Mouse (Mus musculus) neural tube, embryonic 15.5 days (tissue): ENCODE results near the gene Ghrl. TPM values are rescaled to one million over a fixed set of nuclear protein-coding genes. Genes with fewer than 3 reads are reported as not detected.
A peak's percentile ranks its signal among the peaks of the same experiment; 100 is the strongest.
"Not testable (repeated sequence)": the region's sequence is repeated elsewhere in the genome, so short reads cannot be mapped to it uniquely, and the experiment has no call there.

Experiments used
- ATAC-seq: fragments of 200-750 bp; cut with Nextera tagmentation; 2 replicates; pipeline ENCODE4 v1.8.0; 2017; ENCODE audit warnings: mild to moderate bottlenecking, moderate TSS enrichment, moderate library complexity; ENCODE audit not compliant: low FRiP score
- H3K27ac ChIP-seq: fragments of 300-500 bp; sonication (generic); replicated peaks from 2 replicates; pipeline ENCODE4 v1.5.1; 2015; ENCODE audit warnings: mild to moderate bottlenecking, inconsistent platforms
- H3K27me3 ChIP-seq: fragments of 300-500 bp; sonication (generic); replicated peaks from 2 replicates; pipeline ENCODE4 v1.6.1; 2015; ENCODE audit warnings: inconsistent platforms
- H3K36me3 ChIP-seq: fragments of 300-500 bp; sonication (generic); 2 replicates; pipeline ENCODE4 v1.6.1; 2015; ENCODE audit warnings: inconsistent platforms
- H3K4me1 ChIP-seq: fragments of 300-500 bp; sonication (generic); 2 replicates; pipeline ENCODE4 v1.6.1; 2015; ENCODE audit warnings: inconsistent platforms
- H3K4me2 ChIP-seq: fragments of 300-500 bp; sonication (generic); 2 replicates; pipeline ENCODE4 v1.6.1; 2015; ENCODE audit warnings: inconsistent platforms, mild to moderate bottlenecking, moderate library complexity
- H3K4me3 ChIP-seq: fragments of 300-500 bp; sonication (generic); replicated peaks from 2 replicates; pipeline ENCODE4 v1.5.1; 2015; ENCODE audit warnings: mild to moderate bottlenecking, inconsistent platforms
- H3K9ac ChIP-seq: fragments of 300-500 bp; sonication (generic); replicated peaks from 2 replicates; pipeline ENCODE4 v1.6.1; 2015; ENCODE audit warnings: mild to moderate bottlenecking, inconsistent platforms
- H3K9me3 ChIP-seq: fragments of 300-500 bp; sonication (generic); replicated peaks from 2 replicates; pipeline ENCODE4 v1.6.1; 2016; ENCODE audit warnings: inconsistent platforms
- WGBS: fragments of 180-500 bp; shearing (Covaris S2); methylation state at CpG from one replicate; pipeline ENCODE4 v1.1.7; 2015; ENCODE audit warnings: mixed read lengths; 5-methylcytosine and 5-hydroxymethylcytosine counted together
- polyA plus RNA-seq: library from polyadenylated mRNA; unstranded; fragments of >200 nt; fragmentation: Nextera tagmentation; extraction: Ambion mirVana; gene quantifications from 2 replicates; pipeline ENCODE4 v1.2.1, GENCODE M21; 2015

The Ghrl gene
- polyA plus RNA-seq, 1 experiment from 2014 or later = 1.1 TPM

DNA sequence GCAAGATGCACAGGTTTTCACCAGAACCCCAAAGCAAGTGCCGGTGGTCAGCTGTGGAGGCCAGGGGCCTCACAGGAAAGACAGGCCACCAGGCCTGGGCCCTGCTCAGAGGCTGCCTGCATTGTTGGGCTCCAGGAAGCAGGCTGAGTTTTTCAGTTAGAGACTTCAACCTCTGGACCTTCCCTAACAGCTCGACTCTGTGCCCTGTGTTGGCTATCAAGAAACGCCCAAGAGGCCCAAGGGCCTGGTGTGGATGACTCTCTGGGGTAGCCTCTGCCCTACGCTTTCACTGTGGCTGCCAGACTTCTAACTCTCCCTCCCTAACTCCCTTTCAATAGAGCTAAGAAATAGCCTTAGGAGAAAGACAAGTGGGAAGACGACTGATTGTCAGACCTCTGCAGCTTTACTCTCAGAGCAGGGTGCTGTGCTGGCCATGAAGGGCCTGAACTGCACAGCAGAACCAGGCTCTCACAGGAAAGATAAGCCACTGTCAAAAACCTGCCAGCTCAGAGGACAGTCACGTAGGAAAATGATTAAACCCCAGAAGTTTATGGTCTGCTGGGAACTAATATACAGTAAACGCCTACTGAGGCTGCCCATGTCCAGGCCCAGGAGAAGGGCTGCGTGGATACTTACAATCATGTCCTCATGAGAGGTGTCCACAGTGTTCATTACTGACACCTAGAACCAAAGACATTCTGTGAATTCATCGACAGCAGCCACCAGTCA, 17.8 kb upstream of the Ghrl start:
- no peak overlapping the region for H3K4me3 ChIP-seq
- WGBS = 90% methylated on average over 9 of the region's 9 CpGs
- peaks cover 51% of the 10 kb centered on the region for H3K36me3 ChIP-seq
- no peak overlapping the region for H3K9ac ChIP-seq
- no peak overlapping the region for H3K4me2 ChIP-seq
- no peak for ATAC-seq
- H3K4me1 ChIP-seq = peaks cover 14% of the 10 kb centered on the region
- H3K27ac ChIP-seq = no peak overlapping the region
- H3K27me3 ChIP-seq = no peaks in the 10 kb centered on the region
- H3K9me3 ChIP-seq = no peaks in the 10 kb centered on the region

- peaks cover 97% of the 10 kb centered on the region for H3K36me3 ChIP-seq
- H3K27ac ChIP-seq = no peak overlapping the region
- no peak overlapping the region for H3K4me2 ChIP-seq
- ATAC-seq = no peak
- no peak overlapping the region for H3K9ac ChIP-seq
- no peak overlapping the region for H3K4me3 ChIP-seq
- no peaks in the 10 kb centered on the region for H3K27me3 ChIP-seq
- no peaks in the 10 kb centered on the region for H3K4me1 ChIP-seq
- 92% methylated on average over 3 of the region's 3 CpGs for WGBS
- no peaks in the 10 kb centered on the region for H3K9me3 ChIP-seq
Measured at GRCm38 (mm10) chr6:113731296-113731695, 11.6 kb upstream of the Ghrl start.

GRCm38 (mm10) chr6:113728181-113728580, 8.5 kb upstream of the Ghrl start:
- 88% methylated on average over 7 of the region's 7 CpGs for WGBS
- H3K27ac ChIP-seq = no peak overlapping the region
- no peak overlapping the region for H3K4me2 ChIP-seq
- no peak overlapping the region for H3K9ac ChIP-seq
- no peak for ATAC-seq
- H3K27me3 ChIP-seq = no peaks in the 10 kb centered on the region
- no peak overlapping the region for H3K4me3 ChIP-seq
- peaks cover 84% of the 10 kb centered on the region for H3K36me3 ChIP-seq
- H3K4me1 ChIP-seq = no peaks in the 10 kb centered on the region
- no peaks in the 10 kb centered on the region for H3K9me3 ChIP-seq

GRCm38 (mm10) chr6:113721061-113721460, 1.4 kb upstream of the Ghrl start:
- Histone ChIP-seq H3K9me3 (no peaks in the 10 kb centered on the region), H3K4me1 (no peaks in the 10 kb centered on the region), H3K4me2 (no peak overlapping the region), H3K27ac (no peak overlapping the region), H3K36me3 (peaks cover 67% of the 10 kb centered on the region), H3K27me3 (no peaks in the 10 kb centered on the region), H3K4me3 (no peak overlapping the region), H3K9ac (no peak overlapping the region)
- no peak for ATAC-seq
- WGBS = 96% methylated on average over 4 of the region's 4 CpGs

DNA sequence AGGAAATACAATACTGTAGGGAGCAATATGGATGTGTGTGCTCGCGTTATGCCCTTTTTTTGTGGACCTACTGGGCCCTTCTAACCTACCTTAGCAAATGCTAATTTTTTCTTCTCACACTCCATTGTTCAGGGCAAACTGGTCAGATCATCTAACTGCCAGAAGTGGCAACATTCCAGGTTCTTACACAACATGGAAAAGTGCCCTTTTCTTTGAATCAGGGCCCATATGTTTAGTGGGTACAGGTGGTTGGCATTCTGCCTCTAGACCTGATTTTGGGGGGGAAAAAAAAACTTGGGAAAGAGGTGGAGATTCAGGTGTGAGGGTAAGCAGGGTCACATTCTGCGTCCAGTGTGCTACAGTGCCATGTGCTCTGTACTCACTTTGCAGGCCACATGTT, 2.1 kb downstream of the Ghrl start:
- no peak overlapping the region for H3K4me2 ChIP-seq
- H3K9me3 ChIP-seq = no peaks in the 10 kb centered on the region
- H3K9ac ChIP-seq = no peak overlapping the region
- no peaks in the 10 kb centered on the region for H3K27me3 ChIP-seq
- no peak for ATAC-seq
- H3K27ac ChIP-seq = no peak overlapping the region
- no peak overlapping the region for H3K4me3 ChIP-seq
- WGBS = 89% methylated on average over 3 of the region's 3 CpGs
- H3K4me1 ChIP-seq = no peaks in the 10 kb centered on the region
- peaks cover 84% of the 10 kb centered on the region for H3K36me3 ChIP-seq

GRCm38 (mm10) chr6:113714797-113715196, 4.9 kb downstream of the Ghrl start:
- no peak overlapping the region for H3K4me2 ChIP-seq
- WGBS = 61% methylated on average over 1 of the region's 1 CpGs
- no peak overlapping the region for H3K4me3 ChIP-seq
- no peaks in the 10 kb centered on the region for H3K4me1 ChIP-seq
- H3K27me3 ChIP-seq = no peaks in the 10 kb centered on the region
- no peak overlapping the region for H3K9ac ChIP-seq
- no peaks in the 10 kb centered on the region for H3K9me3 ChIP-seq
- ATAC-seq = no peak
- H3K27ac ChIP-seq = no peak overlapping the region
- peaks cover 90% of the 10 kb centered on the region for H3K36me3 ChIP-seq

DNA sequence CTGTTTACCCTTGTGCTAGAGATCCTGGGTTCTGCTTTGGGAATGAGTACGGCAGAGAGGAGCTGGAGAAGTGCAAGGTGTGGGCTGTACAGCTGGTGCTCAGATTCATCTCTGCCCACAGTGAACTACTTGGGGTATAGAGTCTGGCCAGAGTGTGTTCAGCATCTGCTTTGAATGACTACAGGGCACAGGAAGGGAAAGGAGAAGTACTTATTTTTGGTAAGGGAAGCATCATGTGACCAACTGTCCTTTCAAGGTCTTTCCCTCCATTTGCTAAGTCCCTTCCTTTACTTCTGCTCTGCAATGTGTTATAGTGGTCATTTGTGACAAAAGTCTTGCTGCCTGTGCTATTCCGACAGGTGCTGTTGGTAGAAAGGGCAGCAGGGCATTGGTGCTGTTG, 5.4 kb downstream of the Ghrl start:
- Histone ChIP-seq H3K27me3 (no peaks in the 10 kb centered on the region), H3K9ac (no peak overlapping the region), H3K4me3 (no peak overlapping the region), H3K4me1 (no peaks in the 10 kb centered on the region), H3K9me3 (no peaks in the 10 kb centered on the region), H3K27ac (no peak overlapping the region), H3K36me3 (peaks cover 90% of the 10 kb centered on the region), H3K4me2 (no peak overlapping the region)
- no peak for ATAC-seq
- 98% methylated on average over 2 of the region's 2 CpGs for WGBS

DNA sequence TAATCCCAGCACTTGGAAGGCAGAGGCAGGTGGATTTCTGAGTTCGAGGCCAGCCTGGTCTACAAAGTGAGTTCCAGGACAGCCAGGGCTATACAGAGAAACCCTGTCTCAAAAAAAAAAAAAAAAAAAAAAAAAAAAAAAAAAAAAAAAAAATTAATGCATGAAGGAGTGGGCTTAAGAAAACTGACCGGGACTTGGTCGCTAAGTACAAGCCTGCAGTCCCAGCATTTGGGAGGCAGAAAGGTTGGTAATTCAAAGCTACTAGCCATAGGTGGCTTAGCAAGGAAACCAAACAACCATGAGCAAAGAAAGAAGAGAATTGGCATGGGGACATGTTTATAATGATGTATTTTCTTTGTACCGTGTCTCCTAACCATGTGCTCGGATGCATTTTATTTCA, 6.3 kb downstream of the Ghrl start:
- not testable (repeated sequence) for H3K27me3 ChIP-seq, H3K27ac ChIP-seq, H3K9ac ChIP-seq, H3K4me2 ChIP-seq, H3K4me1 ChIP-seq, H3K9me3 ChIP-seq, ATAC-seq, H3K4me3 ChIP-seq
- peaks cover 92% of the 10 kb centered on the region for H3K36me3 ChIP-seq
- WGBS = 95% methylated on average over 5 of the region's 5 CpGs

DNA sequence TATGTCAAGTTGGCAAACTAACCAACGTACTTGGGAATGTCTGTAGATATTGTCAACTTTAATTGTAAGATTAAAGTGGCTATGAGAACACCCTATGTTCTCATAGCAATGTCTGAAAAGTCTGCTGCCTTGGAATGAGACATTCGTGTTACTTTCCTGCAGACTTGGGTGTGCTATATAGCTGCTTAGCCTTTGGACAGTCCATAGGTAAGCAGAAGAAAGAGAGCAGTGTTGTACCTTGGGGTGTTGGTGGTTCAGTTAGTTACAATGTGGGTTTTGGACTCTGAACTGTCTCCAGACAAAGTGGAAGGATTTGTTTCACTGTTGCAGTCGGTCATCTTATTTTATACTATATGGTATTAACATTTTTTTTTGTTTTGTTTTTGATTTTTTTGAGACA, 7.0 kb downstream of the Ghrl start:
- H3K9ac ChIP-seq = no peak overlapping the region

DNA sequence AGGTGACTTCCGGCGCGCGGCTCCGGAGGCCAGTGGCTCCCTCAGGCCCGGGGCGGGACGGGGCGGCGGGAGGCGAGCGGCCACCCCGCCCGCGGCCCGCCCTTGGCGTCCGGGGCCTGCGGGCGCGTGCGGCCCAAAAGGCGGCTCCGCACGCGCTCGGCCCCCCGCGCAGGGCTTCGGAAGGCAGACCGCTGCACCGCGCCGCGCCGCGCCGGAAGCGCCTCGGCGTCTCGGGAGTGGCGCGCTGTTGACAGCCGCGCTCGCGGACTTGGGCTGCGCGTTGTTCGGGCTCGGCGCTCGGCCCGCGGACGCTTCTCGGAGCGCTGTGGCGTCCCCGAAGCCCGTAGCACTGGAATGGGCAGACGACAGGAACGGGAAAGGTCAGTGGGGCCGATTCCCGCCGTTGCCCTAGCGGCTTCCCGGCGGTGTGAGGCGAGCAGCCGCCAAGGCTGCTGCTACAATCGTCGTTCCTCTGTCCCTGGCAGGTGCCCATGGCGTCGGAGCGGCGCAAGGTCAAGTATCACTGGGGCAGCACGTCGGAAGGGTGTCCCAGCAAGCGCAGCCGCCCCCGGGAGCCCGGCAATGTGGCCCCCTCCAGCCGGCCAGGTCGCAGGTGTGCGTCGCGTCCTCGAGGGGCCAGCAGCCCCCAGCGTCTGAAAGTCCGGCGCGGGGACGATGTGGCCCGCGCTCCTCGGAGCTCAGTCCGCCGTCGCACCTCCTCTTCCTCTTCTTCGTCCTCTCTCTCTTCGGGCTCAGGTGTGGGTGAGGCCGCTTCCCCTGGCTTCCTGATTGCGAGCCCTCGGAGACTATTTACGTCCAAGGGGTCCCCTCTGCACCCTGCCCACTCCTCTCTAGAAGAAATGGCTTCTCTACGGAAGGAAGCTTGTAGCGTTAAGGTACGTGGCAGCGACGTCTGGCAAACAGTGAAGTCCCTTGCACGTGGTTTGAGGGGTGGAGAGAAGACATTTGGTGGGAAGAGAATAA, 22.2 kb downstream of the Ghrl start:
- Histone ChIP-seq H3K36me3 (peaks cover 16% of the 10 kb centered on the region), H3K27ac (peak overlapping the region; percentile 90), H3K9ac (peak overlapping the region; percentile 78), H3K4me1 (peaks cover 37% of the 10 kb centered on the region), H3K4me2 (peak overlapping the region; percentile 96), H3K9me3 (no peaks in the 10 kb centered on the region), H3K27me3 (no peaks in the 10 kb centered on the region), H3K4me3 (peak overlapping the region; percentile 87)
- WGBS = under 1% methylated on average over 92 of the region's 113 CpGs
- peak; percentile 0; the same call in 1 of the 2 replicates for ATAC-seq

More for the DNA sequence above, 7.0 kb downstream of the Ghrl start:
- Histone ChIP-seq H3K36me3 (peaks cover 95% of the 10 kb centered on the region), H3K4me1 (no peaks in the 10 kb centered on the region), H3K4me2 (no peak overlapping the region), H3K27me3 (no peaks in the 10 kb centered on the region), H3K27ac (no peak overlapping the region), H3K4me3 (no peak overlapping the region), H3K9me3 (no peaks in the 10 kb centered on the region)
- ATAC-seq = no peak
- WGBS = 95% methylated on average over 3 of the region's 3 CpGs

GRCm38 (mm10) chr6:113696582-113697221, 23.0 kb downstream of the Ghrl start, which contains the start of gene Tatdn2:
Gene Tatdn2, plus strand, starts transcription at chr6:113697050.
- under 1% methylated on average over 54 of the region's 58 CpGs for WGBS
- Histone ChIP-seq H3K27me3 (no peaks in the 10 kb centered on the region), H3K4me3 (peak within 1 kb of the TSS; percentile 87), H3K4me1 (peaks cover 37% of the 10 kb centered on the region), H3K9ac (peak within 1 kb of the TSS; percentile 78), H3K36me3 (peaks cover 8% of the 10 kb centered on the region), H3K9me3 (no peaks in the 10 kb centered on the region), H3K27ac (peak within 1 kb of the TSS; percentile 90), H3K4me2 (peak within 1 kb of the TSS; percentile 96)
- ATAC-seq = peak; percentile 100
